Mouse (Mus musculus): ENCODE data around the gene Slc38a9. TPM values are rescaled to one million over a fixed set of nuclear protein-coding genes. Genes with fewer than 3 reads are reported as not detected.
A peak's percentile ranks its signal among the peaks of the same experiment; 100 is the strongest.
"Not testable (repeated sequence)": the region's sequence is repeated elsewhere in the genome, so short reads cannot be mapped to it uniquely, and the experiment has no call there.

Gene Slc38a9
- polyA plus RNA-seq, 1 experiment from 2014 or later = 13.7 TPM

- no peaks in the 10 kb centered on the region for H3K4me1 ChIP-seq
- H3K4me2 ChIP-seq = no peak overlapping the region
- H3K9me3 ChIP-seq = no peaks in the 10 kb centered on the region
- H3K27ac ChIP-seq = no peak overlapping the region
- no peaks in the 10 kb centered on the region for H3K27me3 ChIP-seq
- H3K4me3 ChIP-seq = no peak overlapping the region
- WGBS = 87% methylated on average over 10 of the region's 10 CpGs
- H3K36me3 ChIP-seq = no peaks in the 10 kb centered on the region
- no peak overlapping the region for H3K9ac ChIP-seq
- ATAC-seq (ENCODE audit: borderline replicate concordance, extremely low read depth, low FRiP score, low TSS enrichment) = no peak
Observed at GRCm38 (mm10) chr13:112692870-112693553, 32.5 kb downstream of the Slc38a9 start.

- no peaks in the 10 kb centered on the region for H3K27me3 ChIP-seq
- no peak for ATAC-seq (ENCODE audit: borderline replicate concordance, extremely low read depth, low FRiP score, low TSS enrichment)
- no peak overlapping the region for H3K27ac ChIP-seq
- H3K9ac ChIP-seq = no peak overlapping the region
- H3K4me3 ChIP-seq = no peak overlapping the region
- H3K9me3 ChIP-seq = no peaks in the 10 kb centered on the region
- 96% methylated on average over 8 of the region's 8 CpGs for WGBS
- H3K4me2 ChIP-seq = no peak overlapping the region
- no peaks in the 10 kb centered on the region for H3K4me1 ChIP-seq
- H3K36me3 ChIP-seq = no peaks in the 10 kb centered on the region
Observed at GRCm38 (mm10) chr13:112695526-112696240, 35.1 kb downstream of the Slc38a9 start.

GRCm38 (mm10) chr13:112701256-112701655 is 40.7 kb downstream of the Slc38a9 start:
- H3K27me3 ChIP-seq = no peaks in the 10 kb centered on the region
- no peaks in the 10 kb centered on the region for H3K36me3 ChIP-seq
- 84% methylated on average over 8 of the region's 8 CpGs for WGBS

GRCm38 (mm10) chr13:112706351-112706750 is 45.8 kb downstream of the Slc38a9 start:
- Histone ChIP-seq H3K9ac (no peak overlapping the region), H3K4me3 (no peak overlapping the region), H3K27ac (no peak overlapping the region), H3K36me3 (no peaks in the 10 kb centered on the region), H3K4me2 (no peak overlapping the region), H3K27me3 (no peaks in the 10 kb centered on the region), H3K9me3 (no peaks in the 10 kb centered on the region), H3K4me1 (no peaks in the 10 kb centered on the region)
- WGBS = 86% methylated on average over 4 of the region's 4 CpGs
- no peak for ATAC-seq (ENCODE audit: borderline replicate concordance, extremely low read depth, low FRiP score, low TSS enrichment)

More at GRCm38 (mm10) chr13:112701256-112701655, 40.7 kb downstream of the Slc38a9 start:
- Histone ChIP-seq H3K4me1 (no peaks in the 10 kb centered on the region), H3K9ac (no peak overlapping the region), H3K27ac (no peak overlapping the region), H3K4me3 (no peak overlapping the region), H3K4me2 (no peak overlapping the region), H3K9me3 (no peaks in the 10 kb centered on the region)
- no peak for ATAC-seq (ENCODE audit: borderline replicate concordance, extremely low read depth, low FRiP score, low TSS enrichment)

- Histone ChIP-seq H3K27ac (no peak overlapping the region), H3K4me3 (no peak overlapping the region)
- no peak for ATAC-seq (ENCODE audit: borderline replicate concordance, extremely low read depth, low FRiP score, low TSS enrichment)
Observed at GRCm38 (mm10) chr13:112720078-112720736, 59.7 kb downstream of the Slc38a9 start.

GRCm38 (mm10) chr13:112721946-112722729 is 61.6 kb downstream of the Slc38a9 start:
- Histone ChIP-seq H3K4me1 (peaks cover 14% of the 10 kb centered on the region), H3K27ac (peak overlapping the region; percentile 91), H3K36me3 (no peaks in the 10 kb centered on the region), H3K9me3 (no peaks in the 10 kb centered on the region), H3K9ac (no peak overlapping the region), H3K27me3 (no peaks in the 10 kb centered on the region), H3K4me2 (no peak overlapping the region), H3K4me3 (no peak overlapping the region)
- ATAC-seq (ENCODE audit: borderline replicate concordance, extremely low read depth, low FRiP score, low TSS enrichment) = peak; percentile 91; the same call in 1 of the 2 replicates
- 34% methylated on average over 9 of the region's 9 CpGs for WGBS

More at GRCm38 (mm10) chr13:112720078-112720736, 59.7 kb downstream of the Slc38a9 start:
- Histone ChIP-seq H3K27me3 (no peaks in the 10 kb centered on the region), H3K36me3 (no peaks in the 10 kb centered on the region), H3K4me2 (no peak overlapping the region), H3K9ac (no peak overlapping the region), H3K4me1 (peaks cover 14% of the 10 kb centered on the region), H3K9me3 (no peaks in the 10 kb centered on the region)
- 88% methylated on average over 15 of the region's 15 CpGs for WGBS

GRCm38 (mm10) chr13:112724260-112724659 is 63.7 kb downstream of the Slc38a9 start:
- not testable (repeated sequence) for ATAC-seq (ENCODE audit: borderline replicate concordance, extremely low read depth, low FRiP score, low TSS enrichment); H3K36me3 ChIP-seq; H3K9me3 ChIP-seq; H3K4me2 ChIP-seq; H3K9ac ChIP-seq; H3K27ac ChIP-seq; H3K4me3 ChIP-seq; H3K27me3 ChIP-seq
- peaks cover 14% of the 10 kb centered on the region for H3K4me1 ChIP-seq

- peaks cover 14% of the 10 kb centered on the region for H3K4me1 ChIP-seq
- no peak overlapping the region for H3K4me2 ChIP-seq
- WGBS = 44% methylated on average over 3 of the region's 3 CpGs
- no peak overlapping the region for H3K9ac ChIP-seq
- no peaks in the 10 kb centered on the region for H3K9me3 ChIP-seq
- no peaks in the 10 kb centered on the region for H3K27me3 ChIP-seq
- H3K36me3 ChIP-seq = no peaks in the 10 kb centered on the region
- no peak overlapping the region for H3K4me3 ChIP-seq
- no peak for ATAC-seq (ENCODE audit: borderline replicate concordance, extremely low read depth, low FRiP score, low TSS enrichment)
- H3K27ac ChIP-seq = no peak overlapping the region
Observed at GRCm38 (mm10) chr13:112726002-112726401, 65.5 kb downstream of the Slc38a9 start.

- Histone ChIP-seq H3K27ac (no peak overlapping the region), H3K27me3 (no peaks in the 10 kb centered on the region), H3K9me3 (no peaks in the 10 kb centered on the region), H3K4me1 (peaks cover 12% of the 10 kb centered on the region; the same call in 1 of the 2 replicates), H3K4me3 (no peak overlapping the region), H3K36me3 (no peaks in the 10 kb centered on the region), H3K4me2 (no peak overlapping the region), H3K9ac (no peak overlapping the region)
- ATAC-seq (ENCODE audit: borderline replicate concordance, extremely low read depth, low FRiP score, low TSS enrichment) = no peak
- 86% methylated on average over 12 of the region's 12 CpGs for WGBS
Observed at GRCm38 (mm10) chr13:112733311-112733710, 72.8 kb downstream of the Slc38a9 start.

- no peak overlapping the region for H3K4me3 ChIP-seq
- H3K36me3 ChIP-seq = no peaks in the 10 kb centered on the region
- H3K27me3 ChIP-seq = no peaks in the 10 kb centered on the region
- H3K27ac ChIP-seq = peak overlapping the region; percentile 64
- H3K4me2 ChIP-seq = peak overlapping the region; percentile 29
- H3K9ac ChIP-seq = no peak overlapping the region
- peaks cover 12% of the 10 kb centered on the region; the same call in 1 of the 2 replicates for H3K4me1 ChIP-seq
- 34% methylated on average over 14 of the region's 14 CpGs for WGBS
- ATAC-seq (ENCODE audit: borderline replicate concordance, extremely low read depth, low FRiP score, low TSS enrichment) = peak; percentile 92
- no peaks in the 10 kb centered on the region for H3K9me3 ChIP-seq
Observed at GRCm38 (mm10) chr13:112734906-112735713, 74.6 kb downstream of the Slc38a9 start.

- WGBS = 85% methylated on average over 10 of the region's 10 CpGs
Observed at GRCm38 (mm10) chr13:112736407-112736806, 75.9 kb downstream of the Slc38a9 start.

More at GRCm38 (mm10) chr13:112736407-112736806, 75.9 kb downstream of the Slc38a9 start:
- Histone ChIP-seq H3K27me3 (no peaks in the 10 kb centered on the region), H3K4me1 (peaks cover 12% of the 10 kb centered on the region; the same call in 1 of the 2 replicates), H3K9me3 (no peaks in the 10 kb centered on the region), H3K4me2 (no peak overlapping the region), H3K36me3 (no peaks in the 10 kb centered on the region), H3K4me3 (no peak overlapping the region), H3K9ac (no peak overlapping the region), H3K27ac (no peak overlapping the region)
- ATAC-seq (ENCODE audit: borderline replicate concordance, extremely low read depth, low FRiP score, low TSS enrichment) = no peak
